Mouse (Mus musculus) lung, adult 10 weeks (tissue): Measurements from ENCODE around the gene Scarf1. TPM values are rescaled to one million over a fixed set of nuclear protein-coding genes. Genes with fewer than 3 reads are reported as not detected.

ENCODE experiments used
- polyA plus RNA-seq: library from polyadenylated mRNA; stranded (reverse); fragments of 350-450 nt; fragmentation: Illumina TruSeq; extraction: RNeasy Lipid Tissue Mini Kit (QIAGEN cat#74804); gene quantifications from one replicate; pipeline ENCODE4 v1.2.3, GENCODE M21; 2014; ENCODE audit warnings: low read depth, low replicate concordance; ENCODE audit not compliant: insufficient read depth

Scarf1 gene
- polyA plus RNA-seq, result 17.8 TPM

DNA sequence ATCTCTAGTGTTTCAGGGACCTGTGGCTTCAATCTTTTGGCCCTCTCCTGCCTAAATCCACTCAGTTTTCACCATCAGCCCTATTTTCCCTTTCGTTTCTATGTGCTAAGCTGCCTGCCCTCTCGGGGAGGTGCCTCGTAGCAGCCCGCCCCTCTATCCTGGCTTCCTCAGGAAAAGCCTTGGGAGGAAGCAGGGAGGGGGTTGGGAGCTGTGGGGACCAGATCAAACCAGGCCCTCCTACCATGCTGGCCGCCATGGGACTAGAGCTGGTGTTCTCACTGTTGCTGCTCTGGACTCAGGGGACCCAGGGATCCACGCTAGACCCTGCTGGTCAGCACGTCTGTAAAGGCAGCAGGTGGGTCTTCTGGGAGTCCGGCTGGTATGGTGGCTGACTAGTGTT, at the start of gene Scarf1:
Gene Scarf1 (plus strand): TSS at position 205 of the 400 bp plus-strand sequence.

DNA sequence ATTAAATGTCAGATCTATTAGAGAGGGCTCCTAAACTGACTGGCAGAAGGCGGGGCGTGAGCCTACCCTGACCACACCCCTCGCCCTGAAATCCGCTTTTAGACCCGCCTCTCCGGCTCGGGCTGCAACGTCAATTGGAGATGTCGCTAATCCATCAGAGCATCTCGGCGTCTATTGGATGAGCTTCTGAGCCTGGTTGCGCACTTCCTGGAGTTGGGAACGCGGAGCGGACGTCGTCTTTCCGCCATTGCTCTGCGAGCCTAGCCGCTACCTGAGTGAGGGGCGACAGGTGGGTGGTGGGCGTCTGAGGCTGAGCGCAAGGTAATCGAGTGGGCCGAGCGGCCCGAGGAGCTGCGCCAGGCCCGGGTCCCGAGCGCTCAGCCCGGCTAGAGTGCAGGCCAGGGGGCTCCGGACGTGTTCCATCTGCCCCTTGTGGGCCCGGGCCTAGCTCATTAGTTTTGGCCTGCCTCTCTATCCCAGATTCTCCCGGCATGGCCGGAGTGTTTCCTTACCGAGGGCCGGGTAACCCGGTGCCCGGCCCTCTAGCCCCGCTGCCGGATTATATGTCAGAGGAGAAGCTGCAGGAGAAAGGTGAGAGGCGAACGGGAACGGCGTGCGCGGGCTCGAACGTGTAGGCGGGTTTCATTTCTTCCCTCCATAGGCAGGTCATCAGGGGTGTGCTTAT, 26.6 kb upstream of the Scarf1 start, which contains the start of gene Prpf8:
Gene Prpf8 (plus strand): TSS at position 216 of the 685 bp plus-strand sequence.

DNA sequence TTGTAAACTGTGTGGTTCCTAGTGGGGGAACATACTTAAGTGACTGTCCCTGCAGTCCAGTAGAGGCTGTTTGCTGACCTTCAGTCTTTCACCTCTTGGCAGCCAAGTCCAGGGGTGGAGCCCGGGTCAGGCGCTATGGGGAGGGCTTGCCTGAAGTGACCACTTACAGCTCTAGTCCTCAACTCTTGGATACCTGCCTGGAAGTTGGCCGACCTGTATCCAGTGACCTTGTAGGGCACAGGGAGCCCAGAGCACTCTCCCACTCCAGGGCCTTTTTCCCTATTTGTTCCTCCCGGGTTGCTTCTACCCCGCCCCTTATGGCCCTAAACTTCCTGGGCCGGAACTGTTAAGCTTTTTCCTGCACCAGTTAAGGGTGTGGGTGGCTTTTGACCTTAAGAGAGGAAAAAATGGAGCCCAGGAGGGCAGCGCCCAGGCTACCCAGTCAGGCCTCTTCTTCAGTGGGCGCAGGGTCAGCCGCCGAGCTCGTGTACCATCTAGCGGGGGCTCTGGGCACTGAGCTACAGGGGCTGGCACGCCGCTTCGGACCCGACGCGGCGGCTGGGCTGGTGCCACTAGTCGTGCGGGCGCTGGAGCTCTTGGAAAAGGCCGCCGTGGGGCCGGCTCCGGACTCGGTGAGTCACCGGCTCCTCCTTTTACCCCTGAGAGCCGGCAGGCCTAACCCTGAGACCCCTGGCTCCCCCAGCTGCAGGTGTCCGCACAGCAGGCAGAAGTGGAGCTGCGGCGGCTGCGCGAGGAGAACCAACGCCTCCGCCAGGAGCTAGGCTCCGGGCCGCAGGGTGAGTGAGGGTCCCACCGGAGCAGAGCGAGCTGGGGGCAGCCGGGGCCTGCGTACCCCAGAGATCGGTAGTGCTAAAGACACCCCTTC, 3.4 kb upstream of the Scarf1 start, which contains the start of gene Rilp:
Gene Rilp (plus strand): TSS at position 354 of the 886 bp plus-strand sequence.

DNA sequence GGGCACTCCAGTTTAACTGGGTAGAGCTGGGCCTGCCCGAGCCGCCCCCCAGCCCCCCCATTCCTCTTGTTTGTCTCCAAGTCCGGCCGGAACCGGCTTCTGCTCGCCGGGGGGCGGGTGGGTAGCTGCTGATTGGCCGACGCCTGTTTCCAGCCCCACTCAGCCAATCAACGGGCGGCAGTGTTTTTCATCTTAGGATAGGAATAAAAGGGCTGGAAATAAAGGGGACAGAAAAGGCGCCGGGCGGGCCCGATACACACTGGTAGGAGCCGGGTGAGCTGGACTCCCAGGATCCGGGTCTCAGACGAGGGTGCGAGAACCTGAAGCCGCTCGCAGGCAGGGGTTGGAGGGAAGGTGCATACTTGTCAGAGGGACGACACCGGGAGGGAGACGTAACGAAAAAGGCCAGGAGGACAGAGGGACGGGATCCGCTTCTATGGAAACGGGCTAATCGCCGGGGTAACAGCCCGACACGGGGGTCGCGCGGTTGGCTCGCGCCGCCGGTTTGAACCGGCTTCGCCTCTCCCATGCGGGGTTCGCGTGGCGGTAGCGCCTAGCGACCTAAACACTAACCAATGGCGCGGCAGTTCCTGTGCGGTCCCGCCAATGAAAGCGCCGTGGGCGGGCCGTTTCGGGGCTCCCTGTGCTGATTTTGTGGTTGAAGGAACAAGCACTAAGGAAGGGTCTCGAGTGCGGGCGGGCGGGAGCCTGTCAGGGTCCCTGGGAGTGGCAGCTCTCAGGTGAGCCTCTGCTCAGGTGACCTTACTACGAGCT, 18.3 kb downstream of the Scarf1 start, which contains the start of gene Slc43a2:
Gene Slc43a2 (plus strand): TSS at position 226 of the 774 bp plus-strand sequence.

Other genes starting within 250 kb of the Scarf1 start
- gene Rpa1, start 165.2 kb upstream of the Scarf1 start, polyA plus RNA-seq, result 27.4 TPM
- 2.6 TPM for gene Smyd4, start 165.1 kb upstream of the Scarf1 start, polyA plus RNA-seq
- 48.5 TPM for gene Serpinf1, start 90.8 kb upstream of the Scarf1 start, polyA plus RNA-seq
- gene Serpinf2, start 73.9 kb upstream of the Scarf1 start, polyA plus RNA-seq, result 0.24 TPM
- 9.8 TPM for gene Wdr81, start 58.8 kb upstream of the Scarf1 start, polyA plus RNA-seq
- gene Tlcd2, start 51.8 kb upstream of the Scarf1 start, polyA plus RNA-seq, result 5.9 TPM
- 25.0 TPM for gene Prpf8, start 26.7 kb upstream of the Scarf1 start, polyA plus RNA-seq
- 13.1 TPM for gene Rilp, start 3.4 kb upstream of the Scarf1 start, polyA plus RNA-seq
- gene Slc43a2, start 18.2 kb downstream of the Scarf1 start, polyA plus RNA-seq, result 20.6 TPM
- gene Pitpna, start 74.6 kb downstream of the Scarf1 start, polyA plus RNA-seq, result 104 TPM
- 40.8 TPM for gene Inpp5k, start 117.4 kb downstream of the Scarf1 start, polyA plus RNA-seq
- gene Myo1c, start 137.0 kb downstream of the Scarf1 start, polyA plus RNA-seq, result 87.1 TPM
- gene Crk, start 165.7 kb downstream of the Scarf1 start, polyA plus RNA-seq, result 59.3 TPM
- gene Ywhae, start 219.3 kb downstream of the Scarf1 start, polyA plus RNA-seq, result 219 TPM